Mouse (Mus musculus): ENCODE data around the gene Gm17428.

- TF ChIP-seq CTCF (IDR thresholded peaks at IDR 0.05; ENCODE audit: borderline replicate concordance, insufficient read depth, low read length) (no peak), POLR2A (IDR thresholded peaks at IDR 0.05; ENCODE audit: low read depth, low read length) (no peak)
Observed at GRCm38 (mm10) chr14:54998680-54999079, 21.9 kb downstream of the Gm17428 start.

Data from embryonic fibroblast, embryonic 13.5 days (primary cell).